Comparison of ENCODE assay signal across 28 mouse cellular contexts in genomic region chr3:21700326-21700725, GRCm38 (mm10).
DNase-seq lines count a peak whose midpoint lies in the region; ATAC-seq and TF ChIP-seq lines count a peak whose summit lies in the region.
"Had no signal": no experiment of that assay in that cellular context is flagged by ENCODE, and none has a peak within 500 bp of the region (broad histone marks: within the 10 kb centered on the region; RNA-seq: fewer than 3 reads in every experiment).

No protein-coding gene starts in this region.

- no peaks in the 10 kb centered on the region for H3K79me2 ChIP-seq in C2C12 (ENCODE audit: control insufficient read depth, insufficient read depth)

- TF ChIP-seq CTCF in intestine, postnatal 0 days (IDR thresholded peaks at IDR 0.05; ENCODE audit: low read depth), result no peak
- no peak for TF ChIP-seq CTCF in C2C12 (IDR thresholded peaks at IDR 0.05; ENCODE audit: control insufficient read depth, insufficient read depth, insufficient read length)

- H3K4me1 ChIP-seq in intestine, embryonic 15.5 days (replicated peaks), result no peaks in the 10 kb centered on the region
- H3K4me1 ChIP-seq in intestine, postnatal 0 days (replicated peaks; ENCODE audit: control insufficient read depth, insufficient read depth, low read length), result no peaks in the 10 kb centered on the region
- H3K4me1 ChIP-seq in midbrain, embryonic 14.5 days (ENCODE audit: control insufficient read depth, insufficient read depth, low read length), result no peaks in the 10 kb centered on the region
- H3K4me1 ChIP-seq: embryonic facial prominence, embryonic 12.5 days; embryonic facial prominence, embryonic 15.5 days; forebrain, embryonic 12.5 days; forebrain, embryonic 15.5 days; heart, embryonic 12.5 days; heart, embryonic 15.5 days; hindbrain, embryonic 10.5 days; hindbrain, embryonic 13.5 days had no signal

- H3K4me3 ChIP-seq in intestine, embryonic 15.5 days (replicated peaks), result no peak overlapping the region
- no peak overlapping the region for H3K4me3 ChIP-seq in intestine, postnatal 0 days (ENCODE audit: low read depth, low read length)
- H3K4me3 ChIP-seq in C2C12 (ENCODE audit: insufficient read depth, poor library complexity, severe bottlenecking), result no peak overlapping the region
- H3K4me3 ChIP-seq in midbrain, embryonic 14.5 days (replicated peaks; ENCODE audit: low read depth, low read length), result no peak overlapping the region
- H3K4me3 ChIP-seq: embryonic facial prominence, embryonic 12.5 days; embryonic facial prominence, embryonic 15.5 days; erythroblast, embryonic 14.5 days; forebrain, embryonic 12.5 days; forebrain, embryonic 15.5 days; heart, embryonic 12.5 days; heart, embryonic 15.5 days; hindbrain, embryonic 10.5 days; hindbrain, embryonic 13.5 days had no signal

- 69% methylated on average over 1 of the region's 1 CpGs for WGBS in intestine, embryonic 15.5 days
- 39% methylated on average over 1 of the region's 1 CpGs for WGBS in intestine, postnatal 0 days
- 80% methylated on average over 1 of the region's 1 CpGs for WGBS in midbrain, embryonic 14.5 days

- ATAC-seq in intestine, embryonic 15.5 days, result 0 out of 2 replicates have a peak, but pooled peaks have one; percentile 43
- ATAC-seq in intestine, postnatal 0 days, result no peak
- ATAC-seq in common myeloid progenitor, adult 5-6 weeks (replicated peaks; ENCODE audit: low read depth, poor library complexity, severe bottlenecking), result 0 out of 2 replicates have a peak, but pooled peaks have one; percentile 42
- ATAC-seq in megakaryocyte-erythroid progenitor cell, adult 5-6 weeks (replicated peaks; ENCODE audit: low FRiP score, low TSS enrichment, poor library complexity, severe bottlenecking), result peak; percentile 65
- no peak for ATAC-seq in midbrain, embryonic 14.5 days (ENCODE audit: low FRiP score, low TSS enrichment)
- ATAC-seq: activated CD4-positive, CD25-positive, alpha-beta regulatory T cell, adult 4 months; forebrain, embryonic 15.5 days; hindbrain, embryonic 16.5 days had no signal

- H3K9me3 ChIP-seq in intestine, embryonic 15.5 days, result no peaks in the 10 kb centered on the region
- no peaks in the 10 kb centered on the region for H3K9me3 ChIP-seq in intestine, postnatal 0 days (ENCODE audit: control insufficient read depth)
- no peaks in the 10 kb centered on the region for H3K9me3 ChIP-seq in midbrain, embryonic 14.5 days (ENCODE audit: control insufficient read depth, low read length)
- H3K9me3 ChIP-seq: embryonic facial prominence, embryonic 12.5 days; embryonic facial prominence, embryonic 15.5 days; forebrain, embryonic 12.5 days; forebrain, embryonic 15.5 days; heart, embryonic 12.5 days; heart, embryonic 15.5 days; hindbrain, embryonic 10.5 days; hindbrain, embryonic 13.5 days had no signal

- H3K9ac ChIP-seq in intestine, embryonic 15.5 days, result no peak overlapping the region
- no peak overlapping the region for H3K9ac ChIP-seq in intestine, postnatal 0 days (ENCODE audit: low read depth, low read length)
- H3K9ac ChIP-seq in midbrain, embryonic 14.5 days (replicated peaks; ENCODE audit: low read length), result no peak overlapping the region
- H3K9ac ChIP-seq: embryonic facial prominence, embryonic 12.5 days; embryonic facial prominence, embryonic 15.5 days; forebrain, embryonic 12.5 days; forebrain, embryonic 15.5 days; heart, embryonic 12.5 days; heart, embryonic 15.5 days; hindbrain, embryonic 13.5 days had no signal

- H3K27ac ChIP-seq in intestine, embryonic 15.5 days, result no peak overlapping the region
- H3K27ac ChIP-seq in intestine, postnatal 0 days (ENCODE audit: low read depth, low read length), result no peak overlapping the region
- H3K27ac ChIP-seq in midbrain, embryonic 14.5 days (replicated peaks; ENCODE audit: low read depth, low read length), result no peak overlapping the region
- H3K27ac ChIP-seq: embryonic facial prominence, embryonic 12.5 days; embryonic facial prominence, embryonic 15.5 days; forebrain, embryonic 12.5 days; forebrain, embryonic 15.5 days; heart, embryonic 15.5 days; hindbrain, embryonic 10.5 days; hindbrain, embryonic 13.5 days had no signal

- H3K27me3 ChIP-seq in intestine, embryonic 15.5 days (replicated peaks), result no peaks in the 10 kb centered on the region
- no peaks in the 10 kb centered on the region for H3K27me3 ChIP-seq in intestine, postnatal 0 days (replicated peaks; ENCODE audit: control insufficient read depth, insufficient read depth, low read length)
- no peaks in the 10 kb centered on the region for H3K27me3 ChIP-seq in C2C12 (ENCODE audit: control insufficient read depth, insufficient read depth, insufficient read length)
- no peaks in the 10 kb centered on the region for H3K27me3 ChIP-seq in midbrain, embryonic 14.5 days (ENCODE audit: control insufficient read depth, insufficient read depth, low read length)
- H3K27me3 ChIP-seq: embryonic facial prominence, embryonic 12.5 days; embryonic facial prominence, embryonic 15.5 days; forebrain, embryonic 12.5 days; forebrain, embryonic 15.5 days; heart, embryonic 12.5 days; heart, embryonic 15.5 days; hindbrain, embryonic 13.5 days had no signal

- DNase-seq in c-Kit-positive CD71-positive TER-119-positive erythroid progenitor cells, embryonic 14.5 days (ENCODE audit: low spot score), result no peak
- no peak for DNase-seq in midbrain, embryonic 14.5 days
- DNase-seq in cerebellum, adult 18-20 months, result no peak
- DNase-seq: adrenal gland, adult 8-10 months; adrenal gland, postnatal 25 days; cerebellum, adult 2 months; cerebellum, adult 9-11 months; cerebellum, postnatal 25 days; gastrocnemius, postnatal 25 days; heart, postnatal 10 days; heart, postnatal 36 days; kidney, adult 11 months had no signal

- H3ac ChIP-seq in C2C12 (ENCODE audit: control insufficient read depth, insufficient read length, low read depth), result no peak overlapping the region

- no peaks in the 10 kb centered on the region for H3K79me3 ChIP-seq in C2C12 (ENCODE audit: low read depth)

- H3K36me3 ChIP-seq in intestine, embryonic 15.5 days, result no peaks in the 10 kb centered on the region
- H3K36me3 ChIP-seq in intestine, postnatal 0 days (ENCODE audit: control insufficient read depth, insufficient read depth), result no peaks in the 10 kb centered on the region
- H3K36me3 ChIP-seq in C2C12 (ENCODE audit: control insufficient read depth, insufficient read depth), result no peaks in the 10 kb centered on the region
- no peaks in the 10 kb centered on the region for H3K36me3 ChIP-seq in midbrain, embryonic 14.5 days (ENCODE audit: control insufficient read depth, insufficient read depth, low read length)
- H3K36me3 ChIP-seq: embryonic facial prominence, embryonic 12.5 days; embryonic facial prominence, embryonic 15.5 days; forebrain, embryonic 12.5 days; forebrain, embryonic 15.5 days; heart, embryonic 12.5 days; heart, embryonic 15.5 days; hindbrain, embryonic 10.5 days; hindbrain, embryonic 13.5 days had no signal

- H3K4me2 ChIP-seq in intestine, embryonic 15.5 days (replicated peaks), result no peak overlapping the region
- H3K4me2 ChIP-seq in intestine, postnatal 0 days (replicated peaks; ENCODE audit: low read depth), result no peak overlapping the region
- no peak overlapping the region for H3K4me2 ChIP-seq in midbrain, embryonic 14.5 days (ENCODE audit: low read length)
- H3K4me2 ChIP-seq: embryonic facial prominence, embryonic 12.5 days; embryonic facial prominence, embryonic 15.5 days; forebrain, embryonic 12.5 days; forebrain, embryonic 15.5 days; heart, embryonic 12.5 days; heart, embryonic 15.5 days; hindbrain, embryonic 13.5 days had no signal

TF ChIP-seq in C2C12, 6 proteins besides CTCF, POLR2A, EP300 and RAD21:
- TF ChIP-seq MYOD1 (IDR thresholded peaks at IDR 0.05; ENCODE audit: control insufficient read depth, insufficient read length, low read depth), result no peak
- no peak for TF ChIP-seq MAX (IDR thresholded peaks at IDR 0.05)
- no peak for TF ChIP-seq CEBPB (IDR thresholded peaks at IDR 0.05; ENCODE audit: low read depth)
- peak; percentile 10 for TF ChIP-seq USF1 (IDR thresholded peaks at IDR 0.05; ENCODE audit: low read depth)
- no peak for TF ChIP-seq MYOG (IDR thresholded peaks at IDR 0.05; ENCODE audit: control insufficient read depth, extremely low read depth, insufficient read length)

Comparison
In these comparisons a context has a peak if more than half of its experiments do, and no peak if none do; other contexts are left out.
1. ATAC-seq: peak in intestine, embryonic 15.5 days (single experiment), common myeloid progenitor, adult 5-6 weeks (single experiment) and megakaryocyte-erythroid progenitor cell, adult 5-6 weeks (single experiment); none in intestine, postnatal 0 days (single experiment) and midbrain, embryonic 14.5 days (single experiment).